Mouse (Mus musculus) liver, adult (tissue): Measurements from ENCODE around the gene Zfhx3.

Experiments used
- GATA4 ChIP-seq: IDR thresholded peaks from 2 replicates; pipeline ENCODE4 v1.6.1; 2014; ENCODE audit warnings: mild to moderate bottlenecking, low read length; ENCODE audit not compliant: insufficient replicate concordance

Gene Zfhx3

GRCm38 (mm10) chr8:108450847-108451246 lies 508.4 kb downstream of the Zfhx3 start:
- TF ChIP-seq GATA4: no peak

DNA sequence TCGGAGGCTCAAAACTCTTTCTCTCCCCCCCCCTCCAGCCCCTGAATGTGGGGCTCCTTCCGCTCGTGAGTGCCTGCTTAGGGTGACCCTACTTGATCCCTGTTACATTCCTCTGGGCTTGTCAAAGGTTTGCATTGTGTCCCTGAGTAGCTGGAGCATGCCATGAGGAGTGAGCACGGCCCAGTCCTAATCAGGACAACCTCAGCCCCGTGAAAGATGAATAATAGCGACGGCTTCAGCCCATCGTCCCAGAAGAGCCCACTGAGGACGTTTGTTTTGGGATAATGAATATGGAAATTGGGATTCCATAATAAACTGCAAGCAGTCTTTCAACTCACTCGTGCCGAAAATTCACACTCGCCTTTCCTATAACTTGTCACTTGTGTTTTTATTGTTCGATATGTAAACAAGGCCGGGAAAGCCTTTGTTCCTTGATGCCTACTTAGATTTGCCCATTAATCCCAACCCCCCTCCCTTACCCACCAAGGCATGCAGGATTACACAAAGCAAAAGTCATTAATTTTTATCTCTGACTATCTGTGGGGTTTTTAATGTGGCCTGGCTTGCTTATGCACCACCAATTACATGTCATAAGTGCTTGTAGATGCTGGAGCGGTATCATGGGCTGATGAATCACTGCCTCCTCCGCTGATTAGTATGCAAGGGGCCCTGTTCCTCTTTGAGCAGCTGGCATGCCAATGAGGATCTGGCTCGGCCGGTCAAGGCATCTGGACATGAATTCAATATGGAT lies 512.3 kb downstream of the Zfhx3 start:
- TF ChIP-seq GATA4: no peak

DNA sequence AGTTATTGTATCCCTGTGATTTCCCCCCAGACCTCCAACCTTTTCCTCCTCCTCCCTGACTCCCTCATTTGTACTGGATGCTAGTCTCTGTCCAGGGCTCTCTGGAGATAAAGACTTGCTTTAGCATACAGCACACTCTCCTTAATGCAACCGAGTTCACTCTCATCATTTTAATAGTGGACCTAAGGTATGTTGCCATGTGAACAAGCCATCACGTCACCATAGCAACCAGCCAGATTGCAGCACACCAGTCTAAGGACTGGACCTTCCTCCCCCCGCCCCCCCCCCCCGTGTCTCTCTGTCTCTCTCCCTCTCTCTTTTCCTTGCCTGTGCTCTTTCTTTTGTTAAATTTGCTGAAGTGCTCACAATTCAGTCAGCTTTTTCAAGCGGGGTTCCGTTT lies 524.2 kb downstream of the Zfhx3 start:
- TF ChIP-seq GATA4: no peak

GRCm38 (mm10) chr8:108467172-108468035 lies 525.0 kb downstream of the Zfhx3 start:
- no peak for TF ChIP-seq GATA4

DNA sequence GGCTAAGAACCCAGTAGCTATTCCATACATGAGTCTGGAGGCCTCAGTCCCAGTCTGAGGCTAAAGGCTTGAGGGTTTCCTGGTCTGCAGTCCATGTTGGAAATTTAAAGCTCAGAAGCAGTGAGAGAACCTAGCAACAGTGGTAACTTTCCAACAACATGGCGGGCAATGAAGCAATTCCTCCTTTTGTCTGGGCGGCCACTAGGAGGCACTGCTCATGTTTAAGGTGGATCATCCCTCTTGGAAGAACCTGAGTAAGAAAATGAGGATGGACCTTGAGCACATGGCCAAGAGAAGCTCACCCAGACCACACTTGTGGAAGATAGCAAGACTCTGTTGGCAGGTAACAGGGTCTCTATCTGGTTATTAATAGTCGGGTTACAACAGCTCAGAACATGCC lies 527.8 kb downstream of the Zfhx3 start:
- no peak for TF ChIP-seq GATA4

DNA sequence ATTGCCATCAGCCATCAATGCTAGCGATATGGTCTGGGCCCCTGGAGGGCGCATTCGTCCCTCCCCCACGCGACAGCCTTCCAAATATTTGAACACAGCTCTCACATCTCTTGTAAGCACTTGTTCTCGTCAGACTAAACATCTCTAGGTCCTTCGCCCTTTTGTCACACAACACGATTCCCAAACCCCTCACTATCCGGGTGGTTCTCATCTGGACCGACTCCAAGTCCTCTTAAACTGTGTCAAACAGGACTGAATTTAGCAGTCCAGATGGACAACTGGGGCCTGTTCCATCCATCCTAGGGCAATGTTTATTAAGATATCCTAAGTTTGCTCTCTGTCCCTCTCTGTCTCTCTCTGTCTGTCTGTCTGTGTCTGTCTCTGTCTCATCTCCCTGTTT lies 532.1 kb downstream of the Zfhx3 start:
- TF ChIP-seq GATA4: no peak

- TF ChIP-seq GATA4: no peak
Measured at GRCm38 (mm10) chr8:108478131-108478530, 535.7 kb downstream of the Zfhx3 start.

GRCm38 (mm10) chr8:108480141-108480540 lies 537.7 kb downstream of the Zfhx3 start:
- no peak for TF ChIP-seq GATA4

- no peak for TF ChIP-seq GATA4
Measured at GRCm38 (mm10) chr8:108481167-108481815, 538.8 kb downstream of the Zfhx3 start.

GRCm38 (mm10) chr8:108496101-108496500 lies 553.7 kb downstream of the Zfhx3 start:
- no peak for TF ChIP-seq GATA4

DNA sequence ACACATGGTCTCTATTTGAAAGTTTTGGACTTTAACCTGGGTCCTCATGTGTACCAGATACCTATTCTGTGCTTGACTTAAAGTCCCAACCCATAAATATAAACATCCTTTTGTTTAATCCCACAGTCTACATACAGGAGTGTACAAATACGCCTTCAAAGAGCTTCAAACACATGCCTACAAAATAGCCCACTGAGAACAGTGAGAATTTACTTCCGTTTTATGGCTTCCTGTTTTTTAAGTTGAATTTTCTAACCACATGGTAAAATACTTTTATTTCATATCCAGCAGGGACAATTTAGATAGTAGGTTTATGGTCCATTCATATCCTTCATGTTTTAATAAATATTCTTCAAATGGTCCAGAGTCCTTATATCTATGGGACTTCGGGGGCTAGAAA lies 564.3 kb downstream of the Zfhx3 start:
- TF ChIP-seq GATA4: no peak

DNA sequence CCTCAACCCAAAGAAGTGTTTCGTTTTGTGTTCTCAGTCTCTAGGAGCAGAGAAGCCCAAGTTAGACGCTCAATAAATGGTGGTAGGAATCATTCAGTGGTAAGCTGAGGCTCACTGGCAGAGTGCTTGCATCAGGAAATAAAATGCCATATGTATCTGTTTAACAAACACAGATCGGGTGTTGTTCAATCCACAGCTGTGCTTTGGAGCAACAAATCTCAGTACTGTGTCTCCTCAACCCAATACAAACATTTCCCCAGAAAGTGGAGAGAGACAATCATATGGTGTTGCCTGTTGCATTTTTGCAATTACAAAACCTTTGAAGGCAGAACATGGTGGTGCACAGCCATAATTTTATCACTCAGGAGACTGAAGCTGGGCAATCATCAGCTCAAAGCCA lies 565.3 kb downstream of the Zfhx3 start:
- no peak for TF ChIP-seq GATA4

- TF ChIP-seq GATA4: no peak
Measured at GRCm38 (mm10) chr8:108510641-108511325, 568.3 kb downstream of the Zfhx3 start.

DNA sequence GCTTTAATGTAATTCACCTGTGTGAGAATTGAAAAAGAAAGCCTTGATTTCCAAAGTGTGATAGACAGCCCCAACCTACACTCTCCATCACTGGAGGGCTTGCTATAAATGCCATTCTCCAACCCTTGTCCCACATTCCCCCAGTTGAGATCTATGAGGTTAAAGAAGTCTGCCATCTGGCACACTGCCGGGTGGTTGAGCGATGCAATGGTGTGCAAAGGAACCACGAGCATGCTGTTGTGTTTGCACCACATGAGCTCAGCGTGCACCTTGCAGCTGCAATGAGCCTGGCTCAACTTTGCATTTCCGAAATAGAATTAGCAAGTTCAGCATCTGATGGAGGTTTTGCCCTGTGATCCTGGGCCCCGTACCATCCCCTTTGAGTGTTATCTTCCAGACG lies 575.7 kb downstream of the Zfhx3 start:
- no peak for TF ChIP-seq GATA4

- TF ChIP-seq GATA4: no peak
Measured at GRCm38 (mm10) chr8:108522050-108522449, 579.6 kb downstream of the Zfhx3 start.
